Mouse (Mus musculus): ENCODE data around the gene Map3k1.
A peak's percentile ranks its signal among the peaks of the same experiment; 100 is the strongest.

Gene Map3k1

GRCm38 (mm10) chr13:111788882-111789281, 19.9 kb downstream of the Map3k1 start:
- DNase-seq, result no peak

GRCm38 (mm10) chr13:111787857-111788619, 20.8 kb downstream of the Map3k1 start:
- peak; percentile 80 for DNase-seq

- DNase-seq, result no peak
These were observed 22.2 kb downstream of the Map3k1 start for GRCm38 (mm10) chr13:111786584-111786983.

- DNase-seq, result no peak
These were observed 25.3 kb downstream of the Map3k1 start for GRCm38 (mm10) chr13:111783451-111783850.

- DNase-seq, result no peak
These were observed 29.3 kb downstream of the Map3k1 start for GRCm38 (mm10) chr13:111779471-111779870.

- DNase-seq, result no peak
These were observed 30.2 kb downstream of the Map3k1 start for GRCm38 (mm10) chr13:111778606-111779005.

GRCm38 (mm10) chr13:111777865-111778264, 30.9 kb downstream of the Map3k1 start:
- no peak for DNase-seq

GRCm38 (mm10) chr13:111777179-111777578, 31.6 kb downstream of the Map3k1 start:
- DNase-seq, result no peak

GRCm38 (mm10) chr13:111772075-111772474, 36.7 kb downstream of the Map3k1 start:
- no peak for DNase-seq

GRCm38 (mm10) chr13:111771232-111771631, 37.6 kb downstream of the Map3k1 start:
- DNase-seq, result peak; percentile 73

GRCm38 (mm10) chr13:111770776-111771175, 38.0 kb downstream of the Map3k1 start:
- no peak for DNase-seq

GRCm38 (mm10) chr13:111762526-111762925, 46.3 kb downstream of the Map3k1 start:
- peak; percentile 61 for DNase-seq

GRCm38 (mm10) chr13:111756986-111757385, 51.8 kb downstream of the Map3k1 start:
- DNase-seq, result no peak

GRCm38 (mm10) chr13:111755937-111756336, 52.9 kb downstream of the Map3k1 start:
- no peak for DNase-seq

- no peak for DNase-seq
These were observed 53.4 kb downstream of the Map3k1 start for GRCm38 (mm10) chr13:111755377-111755776.

- no peak for DNase-seq
These were observed 55.5 kb downstream of the Map3k1 start for GRCm38 (mm10) chr13:111753321-111753720.

GRCm38 (mm10) chr13:111748301-111749062, 60.3 kb downstream of the Map3k1 start:
- DNase-seq, result no peak

GRCm38 (mm10) chr13:111746831-111747230, 62.0 kb downstream of the Map3k1 start:
- DNase-seq, result no peak

GRCm38 (mm10) chr13:111745216-111745615, 63.6 kb downstream of the Map3k1 start:
- DNase-seq, result peak; percentile 46

GRCm38 (mm10) chr13:111744233-111745000, 64.4 kb downstream of the Map3k1 start:
- DNase-seq, result no peak

- DNase-seq, result peak; percentile 74
These were observed 66.7 kb downstream of the Map3k1 start for GRCm38 (mm10) chr13:111741991-111742615.

- no peak for DNase-seq
These were observed 67.4 kb downstream of the Map3k1 start for GRCm38 (mm10) chr13:111741204-111741990.
